Mouse (Mus musculus) limb, embryonic 14.5 days (tissue): Measurements from ENCODE around the gene Fstl4. TPM values are rescaled to one million over a fixed set of nuclear protein-coding genes. Genes with fewer than 3 reads are reported as not detected.

Experiments used
- ATAC-seq: fragments of 200-750 bp; cut with Nextera tagmentation; 2 replicates; pipeline ENCODE4 v1.8.0; 2017; ENCODE audit warnings: low read depth, moderate number of reproducible peaks, moderate TSS enrichment; ENCODE audit not compliant: low FRiP score
- DNase-seq: peaks from one replicate; pipeline ENCODE4 v3.0.0-alpha.2; 2015; ENCODE audit warnings: low spot score
- H3K27ac ChIP-seq: fragments of 300-500 bp; sonication (generic); replicated peaks from 2 replicates; pipeline ENCODE4 v1.5.1; 2014; ENCODE audit warnings: low read depth, mild to moderate bottlenecking, low read length, moderate library complexity, mixed read lengths
- H3K27me3 ChIP-seq: fragments of 300-500 bp; sonication (generic); 2 replicates; pipeline ENCODE4 v1.6.1; 2014; ENCODE audit warnings: low read length, mixed read lengths; ENCODE audit not compliant: control insufficient read depth, insufficient read depth
- H3K36me3 ChIP-seq: fragments of 300-500 bp; sonication (generic); 2 replicates; pipeline ENCODE4 v1.6.1; 2014; ENCODE audit warnings: mild to moderate bottlenecking, low read length, moderate library complexity, mixed read lengths; ENCODE audit not compliant: control insufficient read depth, insufficient read depth
- H3K4me1 ChIP-seq: fragments of 300-500 bp; sonication (generic); 2 replicates; pipeline ENCODE4 v1.6.1; 2014; ENCODE audit warnings: antibody characterized with exemption, low read length, mixed read lengths; ENCODE audit not compliant: control insufficient read depth, insufficient read depth
- H3K4me2 ChIP-seq: fragments of 300-500 bp; sonication (generic); replicated peaks from 2 replicates; pipeline ENCODE4 v1.6.1; 2014; ENCODE audit warnings: low read depth, mild to moderate bottlenecking, low read length, moderate library complexity; ENCODE audit not compliant: severe bottlenecking
- H3K4me3 ChIP-seq: fragments of 300-500 bp; sonication (generic); replicated peaks from 2 replicates; pipeline ENCODE4 v1.5.1; 2014; ENCODE audit warnings: low read length
- H3K9ac ChIP-seq: fragments of 300-500 bp; sonication (generic); 2 replicates; pipeline ENCODE4 v1.6.1; 2014; ENCODE audit warnings: mild to moderate bottlenecking, low read depth, low read length, moderate library complexity; ENCODE audit not compliant: severe bottlenecking
- H3K9me3 ChIP-seq: fragments of 300-500 bp; sonication (generic); 2 replicates; pipeline ENCODE4 v1.6.1; 2016; ENCODE audit warnings: low read length; ENCODE audit not compliant: control insufficient read depth
- POLR2A ChIP-seq: fragments of 200-500 bp; IDR thresholded peaks from 2 replicates; pipeline ENCODE4 v1.8.0; 2012; ENCODE audit warnings: inconsistent platforms, mild to moderate bottlenecking, moderate library complexity, borderline replicate concordance; ENCODE audit not compliant: insufficient read depth, insufficient read length; ENCODE audit errors: extremely low read depth
- WGBS: fragments of 180-500 bp; shearing (Covaris S2); extraction: QIAGEN DNeasy Blood & Tissue Kit; methylation state at CpG from one replicate; pipeline ENCODE4 v1.1.7; 2014; 5-methylcytosine and 5-hydroxymethylcytosine counted together
- polyA plus RNA-seq, 2 experiments: library from polyadenylated mRNA; depleted of rRNA in 1 of 2; stranded (reverse) in 1 of 2; unstranded in 1 of 2; fragments of >200 nt; fragmentation: Nextera tagmentation in 1 of 2; extraction: Ambion mirVana in 1 of 2; gene quantifications; 2 replicates each; pipeline versions ENCODE4 v1.2.1 to v1.2.3; 2012 to 2014

Gene Fstl4
- polyA plus RNA-seq, 2 experiments, result 0.97 to 2.3 TPM

DNA sequence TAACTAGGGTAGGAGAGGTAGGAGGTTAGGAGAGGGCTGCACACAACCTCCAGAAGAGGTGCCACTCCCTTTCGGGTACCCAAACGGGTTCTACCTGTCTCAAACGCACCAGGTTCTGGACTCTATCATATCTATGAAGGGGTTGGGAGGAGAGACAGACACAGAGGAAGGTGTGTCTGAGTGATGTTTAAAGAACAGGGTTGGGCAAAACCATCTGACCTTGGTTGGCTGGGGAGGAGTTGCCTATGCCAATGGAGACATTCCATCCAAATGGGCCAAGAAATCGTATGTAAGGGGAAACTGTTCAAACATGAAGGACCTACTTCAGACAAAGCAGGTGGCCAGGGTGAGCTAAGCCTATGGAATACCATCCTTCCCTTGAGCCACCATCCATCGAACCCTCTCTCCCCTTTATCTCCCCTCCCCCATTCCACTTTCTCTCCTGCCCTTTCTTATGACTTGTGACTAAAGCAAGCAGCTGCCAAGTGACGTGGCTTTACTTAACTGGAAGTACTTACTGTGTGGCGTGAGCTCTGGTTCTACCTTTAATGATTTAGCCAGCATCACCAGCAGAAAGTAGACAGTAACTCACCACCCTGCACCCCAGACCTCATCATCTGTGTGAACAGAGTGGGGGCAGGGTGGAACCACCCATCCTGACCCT, 252.1 kb downstream of the Fstl4 start:
- Histone ChIP-seq H3K9ac (no peak overlapping the region), H3K9me3 (no peaks in the 10 kb centered on the region), H3K4me1 (no peaks in the 10 kb centered on the region), H3K36me3 (no peaks in the 10 kb centered on the region), H3K4me2 (no peak overlapping the region), H3K27ac (no peak overlapping the region), H3K4me3 (no peak overlapping the region), H3K27me3 (no peaks in the 10 kb centered on the region)
- ATAC-seq (no peak), DNase-seq (no peak)
- TF ChIP-seq POLR2A, result no peak
- 73% methylated on average over 7 of the region's 7 CpGs for WGBS

- no peaks in the 10 kb centered on the region for H3K9me3 ChIP-seq
- no peak overlapping the region for H3K27ac ChIP-seq
- H3K4me3 ChIP-seq, result no peak overlapping the region
- no peaks in the 10 kb centered on the region for H3K36me3 ChIP-seq
- H3K27me3 ChIP-seq, result no peaks in the 10 kb centered on the region
- WGBS, result 89% methylated on average over 3 of the region's 3 CpGs
- ATAC-seq (no peak), DNase-seq (no peak)
- H3K9ac ChIP-seq, result no peak overlapping the region
- H3K4me1 ChIP-seq, result no peaks in the 10 kb centered on the region
- no peak overlapping the region for H3K4me2 ChIP-seq
- TF ChIP-seq POLR2A, result no peak
These were observed 255.1 kb downstream of the Fstl4 start for GRCm38 (mm10) chr11:53019509-53019908.

- H3K9ac ChIP-seq, result no peak overlapping the region
- no peaks in the 10 kb centered on the region for H3K27me3 ChIP-seq
- no peaks in the 10 kb centered on the region; the same call in 1 of the 2 replicates for H3K9me3 ChIP-seq
- ATAC-seq, result no peak
- H3K4me1 ChIP-seq, result no peaks in the 10 kb centered on the region
- H3K4me3 ChIP-seq, result no peak overlapping the region
- no peak overlapping the region for H3K4me2 ChIP-seq
- no peak for TF ChIP-seq POLR2A
- H3K27ac ChIP-seq, result no peak overlapping the region
- no peaks in the 10 kb centered on the region for H3K36me3 ChIP-seq
- DNase-seq, result no peak
- 75% methylated on average over 6 of the region's 6 CpGs for WGBS
These were observed 260.0 kb downstream of the Fstl4 start for GRCm38 (mm10) chr11:53024403-53024802.

GRCm38 (mm10) chr11:53025686-53026085, 261.3 kb downstream of the Fstl4 start:
- Histone ChIP-seq H3K9me3 (no peaks in the 10 kb centered on the region; the same call in 1 of the 2 replicates), H3K36me3 (no peaks in the 10 kb centered on the region), H3K27me3 (no peaks in the 10 kb centered on the region), H3K9ac (no peak overlapping the region), H3K4me1 (no peaks in the 10 kb centered on the region), H3K4me2 (no peak overlapping the region), H3K4me3 (no peak overlapping the region), H3K27ac (no peak overlapping the region)
- DNase-seq (no peak), ATAC-seq (no peak)
- 98% methylated on average over 6 of the region's 6 CpGs for WGBS
- no peak for TF ChIP-seq POLR2A

DNA sequence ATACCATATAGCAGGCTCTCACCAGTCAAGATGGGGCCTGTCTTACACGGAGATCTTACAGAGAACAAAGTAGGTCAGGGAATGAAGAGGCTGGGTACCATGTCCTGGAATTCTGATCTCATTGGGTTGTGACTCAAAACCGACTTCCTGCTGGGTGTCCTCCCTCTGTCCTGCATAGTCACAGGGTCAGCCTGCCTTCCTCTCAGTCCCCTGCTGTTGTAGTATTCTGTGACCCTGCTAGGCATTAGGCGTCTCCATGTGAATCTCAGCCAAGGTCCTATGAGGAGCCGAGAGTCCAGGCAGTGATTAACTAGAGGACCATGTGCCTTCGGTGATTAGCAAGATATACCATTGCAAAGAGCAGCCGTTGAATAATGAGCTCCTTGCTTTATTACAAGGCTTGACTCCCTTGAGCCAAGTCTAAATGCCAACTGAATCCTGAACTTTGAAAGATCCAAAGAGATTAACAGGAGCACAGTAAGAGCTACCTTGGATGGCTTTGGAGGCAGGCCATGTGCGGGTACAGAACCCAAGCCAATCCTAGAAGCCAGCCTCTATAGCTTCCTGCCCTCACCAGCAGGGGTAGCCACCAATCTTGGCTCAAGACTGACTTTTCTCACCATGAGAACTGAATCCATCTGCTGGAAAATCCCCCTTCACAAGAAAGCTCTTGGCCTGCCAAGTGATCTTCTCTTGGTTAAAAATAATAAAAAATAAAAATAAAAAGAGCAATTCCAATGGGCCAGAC, 264.2 kb downstream of the Fstl4 start:
- WGBS, result 72% methylated on average over 7 of the region's 7 CpGs
- H3K4me3 ChIP-seq, result no peak overlapping the region
- H3K9ac ChIP-seq, result no peak overlapping the region
- H3K9me3 ChIP-seq, result no peaks in the 10 kb centered on the region; the same call in 1 of the 2 replicates
- no peaks in the 10 kb centered on the region for H3K36me3 ChIP-seq
- no peaks in the 10 kb centered on the region for H3K4me1 ChIP-seq
- TF ChIP-seq POLR2A, result no peak
- DNase-seq (no peak), ATAC-seq (no peak)
- H3K4me2 ChIP-seq, result no peak overlapping the region
- no peaks in the 10 kb centered on the region for H3K27me3 ChIP-seq
- H3K27ac ChIP-seq, result no peak overlapping the region
